Mouse (Mus musculus): ENCODE data around the gene Gpc5.

Gpc5 gene

DNA sequence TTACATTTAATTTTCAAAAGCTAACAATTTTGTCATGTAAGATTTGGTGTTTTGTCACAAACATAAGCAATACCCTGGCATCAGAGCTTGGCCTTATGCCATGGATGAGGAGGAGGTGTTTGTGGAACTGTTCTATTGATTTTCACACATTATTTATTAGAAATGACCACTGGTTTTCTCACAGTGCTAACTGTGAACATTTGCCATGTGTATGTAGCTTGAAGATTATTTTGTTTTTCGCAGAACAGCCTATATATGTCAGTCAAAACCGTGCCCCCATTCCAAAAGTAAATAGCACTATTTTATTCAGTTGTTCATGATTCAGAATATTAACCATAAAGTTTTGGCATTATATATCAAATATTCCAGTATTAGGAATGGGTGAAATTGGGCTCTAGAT, 1216.5 kb downstream of the Gpc5 start:
- DNase-seq (ENCODE audit: low spot score in 2 of 2) = no peak

DNA sequence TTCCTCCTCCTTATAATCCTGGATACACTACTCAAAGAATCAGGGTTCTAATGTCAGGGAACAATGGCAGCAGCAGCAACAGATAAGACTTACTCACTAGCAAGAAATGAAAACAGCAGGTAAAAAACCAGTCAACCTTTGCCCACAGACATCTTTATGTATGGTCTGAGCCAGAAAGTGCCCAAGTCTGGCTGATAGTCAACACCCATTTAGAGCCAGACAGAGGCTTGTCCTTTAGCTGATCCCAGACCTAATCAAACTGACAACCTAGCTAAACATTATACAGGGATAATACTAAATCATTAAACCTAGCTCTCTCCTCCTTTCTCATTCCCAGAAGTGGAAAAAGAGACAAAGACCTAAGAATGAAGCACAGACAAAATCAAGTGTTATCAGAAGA, 1225.5 kb downstream of the Gpc5 start:
- DNase-seq (ENCODE audit: low spot score in 2 of 2) = no peak

DNA sequence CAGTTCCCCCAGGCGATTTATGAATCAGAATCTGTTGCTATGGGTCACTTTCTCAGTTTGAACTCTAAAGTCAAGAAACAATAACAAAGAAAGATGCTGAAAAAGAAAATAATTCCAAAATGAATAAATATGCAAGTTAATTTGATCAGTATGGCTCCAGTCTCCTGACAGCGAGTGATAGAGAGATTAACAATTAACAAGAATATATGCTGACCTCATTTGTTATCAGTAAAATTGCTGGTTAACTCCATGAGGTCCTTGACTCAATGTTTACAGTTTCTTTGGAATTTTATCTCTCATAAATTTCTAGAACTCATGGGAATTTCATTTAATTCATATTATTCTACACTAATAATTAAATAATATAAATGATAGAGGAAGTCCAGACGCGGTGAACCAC, 1244.2 kb downstream of the Gpc5 start:
- no peak for DNase-seq (ENCODE audit: low spot score in 2 of 2)

DNA sequence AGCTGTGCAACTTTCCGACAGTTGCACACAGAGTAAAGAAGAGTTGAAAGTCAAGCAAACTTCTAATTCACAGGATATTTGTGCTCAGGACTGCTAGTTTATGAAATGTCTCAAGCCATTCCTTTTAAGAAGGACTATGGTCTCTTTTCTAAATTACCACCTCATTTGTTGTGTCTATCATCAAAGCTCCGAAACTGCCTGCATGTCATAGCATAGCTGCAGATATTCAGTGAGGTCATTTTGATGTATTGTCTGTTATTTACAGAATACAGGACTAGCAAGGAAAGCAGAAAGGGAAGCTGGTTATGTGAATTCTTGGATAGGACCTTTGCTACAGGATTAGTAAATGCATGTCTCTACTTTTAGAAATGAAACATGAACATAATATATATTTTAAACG, 1246.4 kb downstream of the Gpc5 start:
- DNase-seq (ENCODE audit: low spot score in 2 of 2) = no peak

GRCm38 (mm10) chr14:116348560-116348959, 1256.5 kb downstream of the Gpc5 start:
- no peak for DNase-seq (ENCODE audit: low spot score in 2 of 2)

DNA sequence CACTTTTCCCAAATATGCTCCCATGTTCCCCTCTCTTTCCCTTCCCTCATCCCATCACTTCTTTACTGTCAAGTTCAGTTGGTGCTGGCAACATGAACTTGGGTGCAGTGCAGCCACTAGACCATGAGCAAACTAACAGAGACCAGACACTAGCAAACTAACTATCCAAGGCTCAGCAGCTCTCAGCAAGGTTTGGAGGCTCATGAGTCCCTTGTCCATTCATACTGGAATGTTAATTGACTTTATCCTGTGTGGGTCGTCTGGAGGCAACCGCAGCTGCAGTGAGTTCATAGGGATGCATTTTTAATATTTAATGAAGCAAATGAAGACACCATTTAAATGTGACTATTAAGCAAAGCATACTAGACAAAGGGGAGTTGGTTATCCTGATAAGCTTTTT, 1292.6 kb downstream of the Gpc5 start:
- DNase-seq (ENCODE audit: low spot score in 2 of 2) = no peak

DNA sequence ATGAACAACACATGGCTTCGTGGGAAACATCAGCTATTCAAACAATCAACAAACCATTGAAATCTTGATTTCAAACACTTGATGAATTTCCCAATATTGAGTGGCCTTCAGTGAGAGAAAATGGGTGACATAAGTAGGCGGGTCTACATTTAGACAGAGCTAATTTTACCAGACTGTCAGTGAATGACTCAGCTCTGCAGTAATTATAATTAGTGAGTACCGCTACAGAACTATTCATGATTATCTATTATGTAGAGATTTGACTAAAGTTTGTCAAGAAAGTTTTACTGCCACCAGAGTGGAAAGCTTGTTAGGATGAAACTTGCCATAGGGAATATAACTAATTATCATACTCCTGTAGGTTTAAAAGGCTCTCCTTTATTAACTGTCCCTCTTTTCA, 1323.5 kb downstream of the Gpc5 start:
- no peak for DNase-seq (ENCODE audit: low spot score in 2 of 2)

- DNase-seq (ENCODE audit: low spot score in 2 of 2) = no peak
Observed at GRCm38 (mm10) chr14:116448219-116448618, 1356.2 kb downstream of the Gpc5 start.

GRCm38 (mm10) chr14:116453356-116453755, 1361.3 kb downstream of the Gpc5 start:
- no peak for DNase-seq (ENCODE audit: low spot score in 2 of 2)

DNA sequence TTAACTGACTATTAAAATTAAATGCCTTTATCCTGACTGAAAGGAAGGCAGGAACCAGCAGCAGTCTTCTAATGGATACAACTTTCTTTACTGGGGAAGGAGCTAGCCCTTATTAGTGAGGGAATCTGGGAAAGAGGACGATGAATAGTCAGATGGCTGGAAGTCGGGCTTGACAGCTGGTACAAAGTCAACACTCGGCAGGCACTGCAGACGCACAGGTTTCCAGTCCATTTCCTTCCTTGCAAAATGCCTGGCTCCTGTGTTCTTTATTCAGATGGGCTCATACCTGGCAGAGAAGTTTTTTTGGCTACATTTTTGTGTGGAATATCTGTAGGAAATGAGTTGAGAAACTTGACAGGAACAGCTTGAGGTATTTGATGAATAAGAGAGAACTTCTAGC, 1364.2 kb downstream of the Gpc5 start:
- no peak for DNase-seq (ENCODE audit: low spot score in 2 of 2)

- DNase-seq (ENCODE audit: low spot score in 2 of 2) = no peak
Observed at GRCm38 (mm10) chr14:116473378-116474179, 1381.6 kb downstream of the Gpc5 start.

GRCm38 (mm10) chr14:116494285-116494850, 1402.4 kb downstream of the Gpc5 start:
- DNase-seq (ENCODE audit: low spot score in 2 of 2) = no peak

GRCm38 (mm10) chr14:116538216-116538615, 1446.2 kb downstream of the Gpc5 start:
- DNase-seq (ENCODE audit: low spot score in 2 of 2) = no peak

- DNase-seq (ENCODE audit: low spot score in 2 of 2) = no peak
Observed at GRCm38 (mm10) chr14:116543746-116544145, 1451.7 kb downstream of the Gpc5 start.

DNA sequence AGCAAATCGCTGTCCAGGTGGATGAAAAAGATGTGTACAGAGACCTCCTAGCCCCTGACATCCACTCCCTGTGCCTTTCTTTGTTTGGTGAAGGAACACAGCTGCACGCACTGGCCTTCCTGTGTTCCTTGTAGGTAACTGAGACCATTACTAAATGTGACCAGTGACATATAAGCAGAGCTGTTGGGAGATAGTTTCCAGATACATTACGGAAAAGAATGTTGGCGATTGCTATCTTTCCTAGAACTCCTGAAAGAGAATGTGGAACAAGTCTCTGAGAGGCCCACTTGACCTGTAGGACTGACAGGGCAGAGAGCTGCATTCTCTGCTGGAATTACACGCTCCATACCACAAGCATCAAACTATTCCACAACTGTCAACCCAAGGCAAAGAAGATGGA, 1459.4 kb downstream of the Gpc5 start:
- DNase-seq (ENCODE audit: low spot score in 2 of 2) = no peak

GRCm38 (mm10) chr14:116553316-116553715, 1461.3 kb downstream of the Gpc5 start:
- DNase-seq (ENCODE audit: low spot score in 2 of 2) = no peak

DNA sequence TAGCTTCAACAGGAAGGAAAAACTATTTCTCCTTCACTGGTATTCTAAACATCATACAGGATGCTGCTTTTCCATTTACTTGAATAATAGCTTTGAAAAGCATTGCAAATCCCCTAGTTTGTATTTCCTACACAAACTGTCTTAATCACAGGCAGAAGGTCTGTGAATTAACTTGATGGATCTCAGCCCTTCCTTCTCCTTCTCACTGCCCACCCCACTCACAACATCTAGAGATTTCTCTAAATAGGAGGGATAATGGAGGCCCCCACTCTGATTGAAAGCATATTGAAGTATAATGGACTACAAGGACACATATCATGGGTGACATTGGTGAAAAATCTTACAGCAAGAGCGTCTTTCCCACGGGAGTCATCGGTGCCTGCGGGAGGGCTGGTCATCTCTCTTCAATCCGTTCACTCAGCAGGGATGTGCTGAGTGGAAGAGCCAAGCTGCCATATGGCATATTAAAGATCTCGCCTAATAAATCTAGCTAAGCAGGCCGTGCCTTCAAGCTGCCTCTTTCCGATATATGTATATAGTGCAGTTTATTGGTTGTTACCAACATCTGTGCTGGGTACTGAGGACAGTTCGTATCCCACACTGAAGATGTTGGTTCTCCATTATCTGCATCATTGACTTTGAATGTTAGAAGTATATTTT, 1466.3 kb downstream of the Gpc5 start:
- DNase-seq (ENCODE audit: low spot score in 2 of 2) = no peak

- no peak for DNase-seq (ENCODE audit: low spot score in 2 of 2)
Observed at GRCm38 (mm10) chr14:116559990-116560389, 1468.0 kb downstream of the Gpc5 start.
